Mouse (Mus musculus) bone marrow, adult 2 months (tissue): ENCODE data around the gene Gm10665.
"Not testable (repeated sequence)": the region's sequence is repeated elsewhere in the genome, so short reads cannot be mapped to it uniquely, and the experiment has no call there.

Source experiments
- CTCF ChIP-seq: fragments of 200-500 bp; IDR thresholded peaks from 2 replicates; pipeline ENCODE4 v1.5.1; 2011; ENCODE audit warnings: low read length, control low read depth; ENCODE audit not compliant: control insufficient read depth, insufficient read depth
- POLR2A ChIP-seq: fragments of 200-500 bp; IDR thresholded peaks from 2 replicates; pipeline ENCODE4 v1.6.1; 2011; ENCODE audit warnings: low read depth, mild to moderate bottlenecking, control low read depth, low read length, borderline replicate concordance; ENCODE audit not compliant: control insufficient read depth

GRCm38 (mm10) chr7:22413283-22413682 lies 50.6 kb downstream of the Gm10665 start, which contains the start of gene Vmn1r148:
- TF ChIP-seq CTCF, POLR2A: not testable (repeated sequence)
